Mouse (Mus musculus) CH12.LX (cell line): Measurements from ENCODE around the gene Klf15. TPM values are rescaled to one million over a fixed set of nuclear protein-coding genes. Genes with fewer than 3 reads are reported as not detected.

ENCODE experiments used
- DNase-seq: peaks from one replicate; pipeline ENCODE4 v3.0.0-alpha.2; 2013; ENCODE audit errors: extremely low read depth
- H3K27ac ChIP-seq: 2 replicates; pipeline ENCODE4 v1.5.1; 2012; ENCODE audit warnings: low read depth, mild to moderate bottlenecking, control low read depth, moderate library complexity; ENCODE audit not compliant: insufficient read depth
- H3K27me3 ChIP-seq: replicated peaks from 2 replicates; pipeline ENCODE3; 2012; ENCODE audit warnings: inconsistent platforms
- H3K36me3 ChIP-seq, 2 experiments: replicated peaks in 1 of 2; 2 replicates each; pipeline versions ENCODE3 to v1.6.1; 2012; ENCODE audit warnings: inconsistent platforms in 1 of 2, low read length in 1 of 2, mild to moderate bottlenecking in 1 of 2, mixed read lengths in 1 of 2, moderate library complexity in 1 of 2; ENCODE audit not compliant: control insufficient read depth in 1 of 2, insufficient read depth in 1 of 2
- H3K4me1 ChIP-seq, 2 experiments: 2 replicates each; pipeline ENCODE4 v1.6.1; 2012; ENCODE audit warnings: inconsistent platforms in 1 of 2, moderate library complexity in 1 of 2; ENCODE audit not compliant: insufficient read depth in 2 of 2, control insufficient read depth in 1 of 2
- H3K4me2 ChIP-seq: 2 replicates; pipeline ENCODE4 v1.6.1; 2012; ENCODE audit warnings: low read depth, mild to moderate bottlenecking, control low read depth; ENCODE audit not compliant: poor library complexity, insufficient read depth, severe bottlenecking
- H3K4me3 ChIP-seq, 3 experiments: fragments of 150-350 bp in 1 of 3; sonication (generic) in 1 of 3; replicated peaks in 1 of 3; 2 replicates each; pipeline versions ENCODE3 to v1.5.1; 2011 to 2012; ENCODE audit warnings: low read depth in 2 of 3, low read length in 2 of 3, mild to moderate bottlenecking in 2 of 3, moderate library complexity in 2 of 3, control low read depth in 1 of 3, improper control_type of control experiment in 1 of 3, inconsistent platforms in 1 of 3, mixed read lengths in 1 of 3; ENCODE audit not compliant: poor library complexity in 1 of 3
- H3K79me2 ChIP-seq: replicated peaks from 2 replicates; pipeline ENCODE4 v1.6.1; 2012; ENCODE audit warnings: mild to moderate bottlenecking, moderate library complexity; ENCODE audit not compliant: control insufficient read depth, poor library complexity, insufficient read depth, severe bottlenecking; ENCODE audit errors: extremely low read depth
- H3K9ac ChIP-seq: 2 replicates; pipeline ENCODE4 v1.6.1; 2012; ENCODE audit warnings: low read depth, mild to moderate bottlenecking, control low read depth, moderate library complexity; ENCODE audit not compliant: insufficient read depth
- H3K9me3 ChIP-seq: replicated peaks from 2 replicates; pipeline ENCODE3; 2012; ENCODE audit warnings: low read length, inconsistent platforms, mixed read lengths
- BHLHE40 ChIP-seq: IDR thresholded peaks from 2 replicates; pipeline ENCODE4 v1.6.1; 2011; ENCODE audit warnings: mild to moderate bottlenecking, low read depth, low read length, improper control_type of control experiment
- CHD1 ChIP-seq: IDR thresholded peaks from 2 replicates; pipeline ENCODE4 v1.6.1; 2012; ENCODE audit warnings: low read depth, low read length, improper control_type of control experiment, inconsistent platforms
- ELF1 ChIP-seq: IDR thresholded peaks from 2 replicates; pipeline ENCODE4 v1.6.1; 2014; ENCODE audit warnings: low read depth, mild to moderate bottlenecking, inconsistent platforms, low read length, improper control_type of control experiment
- EP300 ChIP-seq: IDR thresholded peaks from 2 replicates; pipeline ENCODE4 v1.6.1; 2011; ENCODE audit warnings: low read length, improper control_type of control experiment
- ETS1 ChIP-seq: conservative IDR thresholded peaks from 2 replicates; pipeline ENCODE4 v1.6.1; 2012; ENCODE audit warnings: low read depth, mild to moderate bottlenecking, inconsistent platforms, low read length, improper control_type of control experiment, moderate library complexity
- HCFC1 ChIP-seq: IDR thresholded peaks from 2 replicates; pipeline ENCODE4 v1.6.1; 2012; ENCODE audit warnings: low read depth, mild to moderate bottlenecking, inconsistent platforms, low read length, improper control_type of control experiment
- IRF4 ChIP-seq: IDR thresholded peaks from 2 replicates; pipeline ENCODE4 v1.6.1; 2014; ENCODE audit warnings: low read depth, mild to moderate bottlenecking, inconsistent platforms, low read length, improper control_type of control experiment
- JUN ChIP-seq: IDR thresholded peaks from 2 replicates; pipeline ENCODE4 v1.6.1; 2011; ENCODE audit warnings: low read depth, mild to moderate bottlenecking, low read length, improper control_type of control experiment, moderate library complexity; ENCODE audit not compliant: insufficient read depth
- KAT2A ChIP-seq: IDR thresholded peaks from 2 replicates; pipeline ENCODE4 v1.6.1; 2012; ENCODE audit warnings: low read length, improper control_type of control experiment, inconsistent platforms; ENCODE audit not compliant: insufficient replicate concordance
- MYC ChIP-seq: IDR thresholded peaks from 2 replicates; pipeline ENCODE4 v1.6.1; 2011; ENCODE audit warnings: low read depth, mild to moderate bottlenecking, improper control_type of control experiment, low read length
- PAX5 ChIP-seq: IDR thresholded peaks from 2 replicates; pipeline ENCODE4 v1.6.1; 2012; ENCODE audit warnings: low read length, inconsistent platforms, mixed read lengths
- SIN3A ChIP-seq: IDR thresholded peaks from 2 replicates; pipeline ENCODE4 v1.6.1; 2012; ENCODE audit warnings: low read length, improper control_type of control experiment, inconsistent platforms
- SMC3 ChIP-seq: IDR thresholded peaks from 2 replicates; pipeline ENCODE4 v1.6.1; 2011; ENCODE audit warnings: low read depth, low read length, improper control_type of control experiment
- TBP ChIP-seq: conservative IDR thresholded peaks from 2 replicates; pipeline ENCODE4 v1.6.1; 2011; ENCODE audit warnings: low read depth, low read length, improper control_type of control experiment
- TCF12 ChIP-seq: IDR thresholded peaks from 2 replicates; pipeline ENCODE4 v1.6.1; 2014; ENCODE audit warnings: low read depth, mild to moderate bottlenecking, inconsistent platforms, low read length, improper control_type of control experiment
- UBTF ChIP-seq: IDR thresholded peaks from 2 replicates; pipeline ENCODE4 v1.6.1; 2012; ENCODE audit warnings: low read depth, mild to moderate bottlenecking, inconsistent platforms, low read length, improper control_type of control experiment, moderate library complexity
- USF1 ChIP-seq: IDR thresholded peaks from 2 replicates; pipeline ENCODE4 v1.6.1; 2014; ENCODE audit warnings: low read depth, mild to moderate bottlenecking, inconsistent platforms, low read length, improper control_type of control experiment
- ZKSCAN1 ChIP-seq: IDR thresholded peaks from 2 replicates; pipeline ENCODE4 v1.6.1; 2012; ENCODE audit warnings: low read depth, inconsistent platforms, low read length, improper control_type of control experiment, borderline replicate concordance
- ZMIZ1 ChIP-seq: IDR thresholded peaks from 2 replicates; pipeline ENCODE4 v1.6.1; 2012; ENCODE audit warnings: low read depth, mild to moderate bottlenecking, inconsistent platforms, low read length, improper control_type of control experiment
- ZNF384 ChIP-seq: IDR thresholded peaks from 2 replicates; pipeline ENCODE4 v1.6.1; 2012; ENCODE audit warnings: low read depth, low read length, improper control_type of control experiment, inconsistent platforms
- dilution Hi-C: fragments of 300-500 bp; cut with MboI; formaldehyde crosslinking; loops from 2 replicates; pipeline ENCODE4 v1.14.3; 2020; ENCODE audit warnings: low sequenced_read_pairs; ENCODE audit not compliant: extremely low pct_unique_long_range_greater_than_20kb, extremely low pct_ligation_motif_present
- in situ Hi-C: fragments of 300-500 bp; cut with MboI; formaldehyde crosslinking; loops from 3 replicates; pipeline ENCODE4 v1.14.3; 2019; ENCODE audit warnings: low sequenced_read_pairs, low pct_ligation_motif_present, low pct_unique_long_range_greater_than_20kb, mixed read lengths
- polyA plus RNA-seq: library from polyadenylated mRNA; unstranded; fragments of >175 nt; gene quantifications from 2 replicates; pipeline ENCODE4 v1.2.1, GENCODE M21; 2012; ENCODE audit warnings: low read depth; ENCODE audit not compliant: insufficient read length
- total RNA-seq, 2 experiments: library from RNA; depleted of rRNA; stranded (reverse); fragments of 300-350 nt in 1 of 2; fragments of >200 nt in 1 of 2; gene quantifications; 2 replicates each; pipeline ENCODE4 v1.2.3; 2012 to 2014

Gene Klf15
- total and polyA plus RNA-seq, 3 experiments = not detected

GRCm38 (mm10) chr6:90470947-90471541 lies 8.7 kb downstream of the Klf15 start:
- Histone ChIP-seq H3K27me3 (peaks cover 94% of the 10 kb centered on the region), H3K79me2 (no peaks in the 10 kb centered on the region), H3K4me1 (no peaks in the 10 kb centered on the region), H3K27ac (no peak overlapping the region), H3K36me3 (no peaks in the 10 kb centered on the region), H3K4me3 (no peak overlapping the region), H3K4me2 (no peak overlapping the region), H3K9ac (no peak overlapping the region), H3K9me3 (no peaks in the 10 kb centered on the region)
- DNase-seq = no peak
- in situ Hi-C loops = no loop called here
- TF ChIP-seq ZKSCAN1 = no peak
- TF ChIP-seq IRF4 = no peak
- TF ChIP-seq HCFC1 = no peak
- dilution Hi-C loops = no loop called here

GRCm38 (mm10) chr6:90472079-90472478 lies 9.7 kb downstream of the Klf15 start:
- Histone ChIP-seq H3K36me3 (no peaks in the 10 kb centered on the region), H3K79me2 (no peaks in the 10 kb centered on the region), H3K27me3 (peaks cover 94% of the 10 kb centered on the region), H3K4me2 (no peak overlapping the region), H3K4me1 (peaks cover 0 to 3% of the 10 kb centered on the region in 2 experiments; a peak in 2 of 4 replicates), H3K4me3 (no peak overlapping the region), H3K27ac (no peak overlapping the region), H3K9me3 (no peaks in the 10 kb centered on the region), H3K9ac (no peak overlapping the region)
- dilution Hi-C loops = no loop called here
- no peak for DNase-seq
- in situ Hi-C loops = no loop called here
- no peak for TF ChIP-seq TBP
- TF ChIP-seq ZMIZ1 = no peak
- no peak for TF ChIP-seq ELF1
- TF ChIP-seq MYC = no peak
- TF ChIP-seq SMC3 = no peak
- no peak for TF ChIP-seq JUN
- no peak for TF ChIP-seq EP300
- no peak for TF ChIP-seq KAT2A
- TF ChIP-seq IRF4 = no peak
- TF ChIP-seq CHD1 = no peak
- TF ChIP-seq SIN3A = no peak
- no peak for TF ChIP-seq ETS1
- TF ChIP-seq ZNF384 = no peak
- no peak for TF ChIP-seq PAX5
- TF ChIP-seq UBTF = no peak
- TF ChIP-seq TCF12 = no peak
- TF ChIP-seq USF1 = no peak
- TF ChIP-seq BHLHE40 = no peak
